Mouse (Mus musculus): ENCODE measurements around the gene Nfib. TPM values are rescaled to one million over a fixed set of nuclear protein-coding genes. Genes with fewer than 3 reads are reported as not detected.

The Nfib gene
- polyA plus RNA-seq, 1 experiment from 2014 or later, result 59.0 TPM

- no peak for ATAC-seq (replicated peaks; ENCODE audit: insufficient number of reproducible peaks, low FRiP score, low TSS enrichment)
- H3K4me1 ChIP-seq (ENCODE audit: control insufficient read depth, insufficient read depth, low read length), result peaks cover 25% of the 10 kb centered on the region
- H3K9me3 ChIP-seq (replicated peaks; ENCODE audit: control insufficient read depth, low read length), result no peaks in the 10 kb centered on the region
- no peak overlapping the region for H3K4me2 ChIP-seq
- no peak overlapping the region for H3K9ac ChIP-seq (ENCODE audit: low read depth, low read length)
- no peak overlapping the region for H3K27ac ChIP-seq (ENCODE audit: low read depth, low read length)
- no peaks in the 10 kb centered on the region for H3K36me3 ChIP-seq (ENCODE audit: control insufficient read depth, insufficient read depth, low read length)
- 78% methylated on average over 6 of the region's 6 CpGs for WGBS (ENCODE audit: insufficient replicate concordance)
- H3K4me3 ChIP-seq (ENCODE audit: low read depth, low read length), result no peak overlapping the region
- H3K27me3 ChIP-seq (ENCODE audit: control insufficient read depth, insufficient read depth, low read length), result no peaks in the 10 kb centered on the region
These were observed 341.6 kb downstream of the Nfib start for GRCm38 (mm10) chr4:82363951-82364350.

DNA sequence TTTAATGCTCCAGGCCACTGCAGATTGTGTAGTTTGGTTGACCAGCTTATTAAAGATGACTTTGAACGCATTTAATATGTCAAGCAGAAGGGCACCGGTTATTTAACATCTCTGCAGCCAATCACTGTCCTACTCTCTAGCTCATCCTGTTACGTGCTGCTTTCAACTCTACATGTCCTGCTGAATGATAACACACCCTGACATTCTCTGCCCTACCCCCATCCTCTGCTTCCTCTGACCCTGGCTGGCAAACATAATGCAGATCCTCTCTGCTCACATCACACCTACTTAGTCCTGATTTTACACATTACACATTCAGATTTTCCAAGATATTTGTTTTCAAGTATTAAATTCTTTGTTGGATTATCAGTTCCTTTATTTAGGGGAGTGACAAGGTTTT, 343.3 kb downstream of the Nfib start:
- Histone ChIP-seq H3K27me3 (ENCODE audit: control insufficient read depth, insufficient read depth, low read length) (no peaks in the 10 kb centered on the region), H3K4me2 (no peak overlapping the region), H3K4me3 (ENCODE audit: low read depth, low read length) (no peak overlapping the region), H3K27ac (ENCODE audit: low read depth, low read length) (no peak overlapping the region), H3K4me1 (ENCODE audit: control insufficient read depth, insufficient read depth, low read length) (peaks cover 25% of the 10 kb centered on the region), H3K9me3 (replicated peaks; ENCODE audit: control insufficient read depth, low read length) (no peaks in the 10 kb centered on the region), H3K36me3 (ENCODE audit: control insufficient read depth, insufficient read depth, low read length) (no peaks in the 10 kb centered on the region), H3K9ac (ENCODE audit: low read depth, low read length) (no peak overlapping the region)
- 33% methylated on average over 3 of the region's 3 CpGs for WGBS (ENCODE audit: insufficient replicate concordance)
- ATAC-seq (replicated peaks; ENCODE audit: insufficient number of reproducible peaks, low FRiP score, low TSS enrichment), result no peak

DNA sequence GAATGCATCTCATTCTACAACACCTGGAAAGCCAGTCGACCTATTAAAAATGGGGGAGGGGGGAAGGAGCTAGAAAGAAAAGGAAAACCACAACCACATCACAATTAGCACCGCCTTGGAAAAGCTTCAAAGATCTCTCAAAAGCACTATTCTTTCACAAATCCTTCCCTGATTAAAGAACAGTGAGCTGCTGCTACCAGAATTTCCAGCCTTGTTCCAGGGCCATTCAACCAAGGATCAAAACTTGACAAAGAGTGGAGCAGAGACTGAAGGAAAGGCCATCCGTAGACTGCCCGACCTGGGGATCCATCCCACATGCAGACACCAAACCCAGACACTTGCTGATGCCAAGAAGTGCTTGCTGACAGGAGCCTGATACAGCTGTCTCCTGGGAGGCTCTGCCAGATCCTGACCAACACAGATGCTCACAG, 345.5 kb downstream of the Nfib start:
- 54% methylated on average over 4 of the region's 4 CpGs for WGBS (ENCODE audit: insufficient replicate concordance)
- Histone ChIP-seq H3K27ac (ENCODE audit: low read depth, low read length) (no peak overlapping the region), H3K4me3 (ENCODE audit: low read depth, low read length) (no peak overlapping the region), H3K4me1 (ENCODE audit: control insufficient read depth, insufficient read depth, low read length) (peaks cover 24% of the 10 kb centered on the region), H3K9me3 (replicated peaks; ENCODE audit: control insufficient read depth, low read length) (no peaks in the 10 kb centered on the region), H3K36me3 (ENCODE audit: control insufficient read depth, insufficient read depth, low read length) (no peaks in the 10 kb centered on the region), H3K27me3 (ENCODE audit: control insufficient read depth, insufficient read depth, low read length) (no peaks in the 10 kb centered on the region), H3K4me2 (no peak overlapping the region), H3K9ac (ENCODE audit: low read depth, low read length) (no peak overlapping the region)
- no peak for ATAC-seq (replicated peaks; ENCODE audit: insufficient number of reproducible peaks, low FRiP score, low TSS enrichment)

- Histone ChIP-seq H3K4me2 (no peak overlapping the region), H3K9ac (ENCODE audit: low read depth, low read length) (no peak overlapping the region), H3K27ac (ENCODE audit: low read depth, low read length) (no peak overlapping the region), H3K36me3 (ENCODE audit: control insufficient read depth, insufficient read depth, low read length) (no peaks in the 10 kb centered on the region), H3K4me3 (ENCODE audit: low read depth, low read length) (no peak overlapping the region), H3K27me3 (ENCODE audit: control insufficient read depth, insufficient read depth, low read length) (no peaks in the 10 kb centered on the region), H3K4me1 (ENCODE audit: control insufficient read depth, insufficient read depth, low read length) (peaks cover 20% of the 10 kb centered on the region), H3K9me3 (replicated peaks; ENCODE audit: control insufficient read depth, low read length) (no peaks in the 10 kb centered on the region)
- ATAC-seq (replicated peaks; ENCODE audit: insufficient number of reproducible peaks, low FRiP score, low TSS enrichment), result no peak
- WGBS (ENCODE audit: insufficient replicate concordance), result 64% methylated on average over 3 of the region's 3 CpGs
These were observed 346.4 kb downstream of the Nfib start for GRCm38 (mm10) chr4:82359110-82359509.

- 79% methylated on average over 1 of the region's 1 CpGs for WGBS (ENCODE audit: insufficient replicate concordance)
- peaks cover 13% of the 10 kb centered on the region for H3K4me1 ChIP-seq (ENCODE audit: control insufficient read depth, insufficient read depth, low read length)
- H3K27me3 ChIP-seq (ENCODE audit: control insufficient read depth, insufficient read depth, low read length), result no peaks in the 10 kb centered on the region
- ATAC-seq (replicated peaks; ENCODE audit: insufficient number of reproducible peaks, low FRiP score, low TSS enrichment), result no peak
- H3K27ac ChIP-seq (ENCODE audit: low read depth, low read length), result no peak overlapping the region
- H3K4me3 ChIP-seq (ENCODE audit: low read depth, low read length), result no peak overlapping the region
- H3K36me3 ChIP-seq (ENCODE audit: control insufficient read depth, insufficient read depth, low read length), result no peaks in the 10 kb centered on the region
- H3K9me3 ChIP-seq (replicated peaks; ENCODE audit: control insufficient read depth, low read length), result no peaks in the 10 kb centered on the region
- H3K4me2 ChIP-seq, result no peak overlapping the region
- no peak overlapping the region for H3K9ac ChIP-seq (ENCODE audit: low read depth, low read length)
These were observed 356.5 kb downstream of the Nfib start for GRCm38 (mm10) chr4:82349006-82349405.

- Histone ChIP-seq H3K27ac (ENCODE audit: low read depth, low read length) (0 out of 2 replicates have a peak overlapping the region, but pooled peaks have one; percentile 29), H3K4me3 (ENCODE audit: low read depth, low read length) (no peak overlapping the region), H3K4me2 (peak overlapping the region; percentile 11; the same call in 1 of the 2 replicates), H3K9ac (ENCODE audit: low read depth, low read length) (no peak overlapping the region), H3K4me1 (ENCODE audit: control insufficient read depth, insufficient read depth, low read length) (peaks cover 13% of the 10 kb centered on the region), H3K27me3 (ENCODE audit: control insufficient read depth, insufficient read depth, low read length) (no peaks in the 10 kb centered on the region), H3K36me3 (ENCODE audit: control insufficient read depth, insufficient read depth, low read length) (no peaks in the 10 kb centered on the region), H3K9me3 (replicated peaks; ENCODE audit: control insufficient read depth, low read length) (no peaks in the 10 kb centered on the region)
- 21% methylated on average over 4 of the region's 4 CpGs for WGBS (ENCODE audit: insufficient replicate concordance)
- no peak for ATAC-seq (replicated peaks; ENCODE audit: insufficient number of reproducible peaks, low FRiP score, low TSS enrichment)
These were observed 360.8 kb downstream of the Nfib start for GRCm38 (mm10) chr4:82344787-82345186.

DNA sequence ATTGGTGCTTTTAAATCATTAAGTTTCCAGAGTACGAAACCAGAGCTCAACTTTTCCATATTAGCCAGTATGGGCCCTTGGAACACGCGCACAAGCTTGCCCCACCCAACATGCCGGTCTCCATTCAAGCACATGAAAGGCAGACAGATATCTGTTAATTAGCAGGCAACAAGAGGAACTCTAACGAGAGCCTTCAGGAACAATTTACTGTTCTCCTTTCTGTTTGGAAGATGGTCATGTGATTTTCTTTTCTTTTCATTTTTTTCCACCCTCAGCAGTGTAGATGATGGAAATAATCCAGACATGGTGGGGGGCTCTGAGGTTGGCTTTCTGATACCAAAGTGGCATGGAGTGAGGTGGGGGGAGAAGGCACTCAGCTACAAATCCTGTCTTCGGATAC, 361.3 kb downstream of the Nfib start:
- H3K4me1 ChIP-seq (ENCODE audit: control insufficient read depth, insufficient read depth, low read length), result peaks cover 13% of the 10 kb centered on the region
- no peak for ATAC-seq (replicated peaks; ENCODE audit: insufficient number of reproducible peaks, low FRiP score, low TSS enrichment)
- no peak overlapping the region for H3K4me3 ChIP-seq (ENCODE audit: low read depth, low read length)
- H3K27ac ChIP-seq (ENCODE audit: low read depth, low read length), result no peak overlapping the region
- 75% methylated on average over 6 of the region's 6 CpGs for WGBS (ENCODE audit: insufficient replicate concordance)
- no peaks in the 10 kb centered on the region for H3K9me3 ChIP-seq (replicated peaks; ENCODE audit: control insufficient read depth, low read length)
- H3K27me3 ChIP-seq (ENCODE audit: control insufficient read depth, insufficient read depth, low read length), result no peaks in the 10 kb centered on the region
- H3K4me2 ChIP-seq, result no peak overlapping the region
- H3K9ac ChIP-seq (ENCODE audit: low read depth, low read length), result no peak overlapping the region
- H3K36me3 ChIP-seq (ENCODE audit: control insufficient read depth, insufficient read depth, low read length), result no peaks in the 10 kb centered on the region

DNA sequence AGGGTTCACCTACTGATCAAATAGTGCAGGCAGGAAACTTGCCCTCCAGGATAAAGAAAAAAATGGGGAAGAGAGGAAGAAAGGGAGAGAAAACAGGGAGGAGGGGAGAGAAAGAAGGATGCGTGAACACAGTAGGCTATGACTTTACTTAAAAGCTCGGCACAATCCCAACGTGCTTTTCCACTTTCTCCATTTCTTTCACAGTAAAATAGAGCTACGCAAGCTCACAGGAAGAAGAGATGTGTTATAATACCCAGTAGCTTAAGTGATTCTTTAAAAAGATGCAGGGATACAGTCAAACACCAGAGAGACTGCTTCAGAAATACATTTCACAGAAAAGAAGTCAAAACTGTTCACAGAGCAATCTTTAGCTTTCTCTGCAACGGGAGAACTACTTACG, 366.6 kb downstream of the Nfib start:
- no peak overlapping the region for H3K27ac ChIP-seq (ENCODE audit: low read depth, low read length)
- no peaks in the 10 kb centered on the region for H3K36me3 ChIP-seq (ENCODE audit: control insufficient read depth, insufficient read depth, low read length)
- no peak overlapping the region for H3K9ac ChIP-seq (ENCODE audit: low read depth, low read length)
- ATAC-seq (replicated peaks; ENCODE audit: insufficient number of reproducible peaks, low FRiP score, low TSS enrichment), result no peak
- H3K27me3 ChIP-seq (ENCODE audit: control insufficient read depth, insufficient read depth, low read length), result no peaks in the 10 kb centered on the region
- H3K9me3 ChIP-seq (replicated peaks; ENCODE audit: control insufficient read depth, low read length), result no peaks in the 10 kb centered on the region
- peaks cover 7% of the 10 kb centered on the region for H3K4me1 ChIP-seq (ENCODE audit: control insufficient read depth, insufficient read depth, low read length)
- H3K4me3 ChIP-seq (ENCODE audit: low read depth, low read length), result no peak overlapping the region
- no peak overlapping the region for H3K4me2 ChIP-seq
- 84% methylated on average over 6 of the region's 6 CpGs for WGBS (ENCODE audit: insufficient replicate concordance)

DNA sequence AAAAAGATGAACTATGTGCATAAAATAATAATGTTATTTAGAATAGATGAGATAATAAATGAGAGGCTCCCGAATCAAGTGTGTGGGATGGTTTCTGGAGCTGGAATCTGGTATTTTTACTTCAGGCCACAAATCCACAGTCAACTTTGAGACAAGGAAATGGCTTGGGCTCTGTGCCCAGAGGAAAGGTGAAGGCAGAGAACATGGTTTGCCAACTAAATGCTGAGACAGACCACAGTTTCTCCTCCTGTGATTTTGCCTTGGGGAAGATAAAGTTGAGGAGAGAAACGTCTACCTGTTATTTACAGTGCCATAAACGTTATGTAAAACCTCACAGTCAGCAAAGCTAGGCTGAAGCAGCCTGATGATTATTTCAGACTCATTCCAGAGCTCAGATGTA, 367.1 kb downstream of the Nfib start:
- Histone ChIP-seq H3K4me2 (no peak overlapping the region), H3K9me3 (replicated peaks; ENCODE audit: control insufficient read depth, low read length) (no peaks in the 10 kb centered on the region), H3K27me3 (ENCODE audit: control insufficient read depth, insufficient read depth, low read length) (no peaks in the 10 kb centered on the region), H3K36me3 (ENCODE audit: control insufficient read depth, insufficient read depth, low read length) (no peaks in the 10 kb centered on the region), H3K9ac (ENCODE audit: low read depth, low read length) (no peak overlapping the region), H3K27ac (ENCODE audit: low read depth, low read length) (no peak overlapping the region), H3K4me3 (ENCODE audit: low read depth, low read length) (no peak overlapping the region), H3K4me1 (ENCODE audit: control insufficient read depth, insufficient read depth, low read length) (peaks cover 11% of the 10 kb centered on the region)
- ATAC-seq (replicated peaks; ENCODE audit: insufficient number of reproducible peaks, low FRiP score, low TSS enrichment), result no peak
- WGBS (ENCODE audit: insufficient replicate concordance), result 44% methylated on average over 3 of the region's 3 CpGs
